In the genomic region with DNA sequence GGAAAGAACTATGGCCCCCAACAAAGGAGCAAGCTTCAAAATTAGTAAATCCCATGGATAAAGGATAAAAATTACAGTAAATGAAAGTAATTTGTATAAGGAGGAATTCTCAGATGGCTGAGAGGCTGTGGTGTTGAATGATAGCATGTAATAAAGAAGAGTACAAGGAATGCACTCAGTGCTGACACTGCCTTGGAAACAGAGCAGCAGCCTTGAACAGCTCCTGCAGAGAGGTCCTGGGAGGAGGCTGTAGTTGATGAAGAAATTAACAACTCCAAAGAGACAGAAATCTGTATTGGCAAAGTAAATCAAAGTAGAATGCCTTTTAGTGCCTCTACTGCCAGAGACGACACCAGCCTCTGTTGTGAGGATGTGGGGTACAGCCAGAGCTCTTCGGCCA, we compare ENCODE assay signal across 35 mouse cellular contexts.
"Had no signal": no experiment of that assay in that cellular context is flagged by ENCODE, and none has a peak within 500 bp of the region (broad histone marks: within the 10 kb centered on the region; RNA-seq: fewer than 3 reads in every experiment).

No protein-coding gene starts in this region.

- H3K27me3 ChIP-seq: heart, embryonic 12.5 days; heart, embryonic 13.5 days; heart, embryonic 15.5 days; hindbrain, embryonic 12.5 days; hindbrain, embryonic 13.5 days; hindbrain, embryonic 15.5 days; intestine, embryonic 15.5 days; kidney, embryonic 15.5 days had no signal

- ATAC-seq: hindbrain, embryonic 16.5 days; hindbrain, postnatal 0 days; inflammation-experienced regulatory T-cells, adult 6 months; intestine, embryonic 15.5 days; intestine, embryonic 16.5 days; intestine, postnatal 0 days had no signal

- DNase-seq: heart, postnatal 10 days; heart, postnatal 14 days; heart, postnatal 36 days; heart, postnatal 4 days; kidney, adult 11 months; kidney, adult 18-20 months; kidney, adult 2 months; kidney, adult 8-10 months; kidney, adult 9 months; kidney, postnatal 10 days; kidney, postnatal 14 days; kidney, postnatal 25 days; kidney, postnatal 36 days; kidney, postnatal 4 days; layer of hippocampus, adult 9-11 months; layer of hippocampus, postnatal 36 days had no signal

- H3K9me3 ChIP-seq: heart, embryonic 10.5 days; heart, embryonic 12.5 days; heart, embryonic 13.5 days; heart, embryonic 15.5 days; hindbrain, embryonic 10.5 days; hindbrain, embryonic 12.5 days; hindbrain, embryonic 13.5 days; hindbrain, embryonic 15.5 days; intestine, embryonic 15.5 days; kidney, embryonic 15.5 days had no signal

- H3K4me2 ChIP-seq: heart, embryonic 11.5 days; heart, embryonic 12.5 days; heart, embryonic 13.5 days; heart, embryonic 15.5 days; hindbrain, embryonic 12.5 days; hindbrain, embryonic 13.5 days; hindbrain, embryonic 14.5 days; hindbrain, embryonic 15.5 days; intestine, embryonic 15.5 days; kidney, embryonic 15.5 days had no signal

- H3K36me3 ChIP-seq: heart, embryonic 10.5 days; heart, embryonic 12.5 days; heart, embryonic 13.5 days; heart, embryonic 15.5 days; hindbrain, embryonic 10.5 days; hindbrain, embryonic 12.5 days; hindbrain, embryonic 13.5 days; hindbrain, embryonic 15.5 days; intestine, embryonic 15.5 days; kidney, embryonic 15.5 days had no signal

- H3K9ac ChIP-seq: heart, embryonic 12.5 days; heart, embryonic 13.5 days; heart, embryonic 15.5 days; hindbrain, embryonic 12.5 days; hindbrain, embryonic 13.5 days; hindbrain, embryonic 14.5 days; hindbrain, embryonic 15.5 days; intestine, embryonic 15.5 days; kidney, embryonic 15.5 days had no signal

- H3K4me1 ChIP-seq: heart, embryonic 10.5 days; heart, embryonic 12.5 days; heart, embryonic 15.5 days; intestine, embryonic 15.5 days had no signal

- H3K27ac ChIP-seq: heart, embryonic 10.5 days; heart, embryonic 13.5 days; heart, embryonic 15.5 days; hindbrain, embryonic 10.5 days; hindbrain, embryonic 12.5 days; hindbrain, embryonic 13.5 days; hindbrain, embryonic 14.5 days; hindbrain, embryonic 15.5 days; hindbrain, postnatal 0 days; intestine, embryonic 15.5 days; kidney, embryonic 15.5 days; kidney, postnatal 0 days; layer of hippocampus, adult 2 months had no signal

- H3K4me3 ChIP-seq: heart, embryonic 10.5 days; heart, embryonic 12.5 days; heart, embryonic 13.5 days; heart, embryonic 15.5 days; hindbrain, embryonic 10.5 days; hindbrain, embryonic 12.5 days; hindbrain, embryonic 13.5 days; hindbrain, embryonic 15.5 days; intestine, embryonic 15.5 days; kidney, embryonic 15.5 days; layer of hippocampus, adult 2 months had no signal
